Mouse (Mus musculus) MEL (cell line): Measurements from ENCODE around the gene Sc5d. TPM values are rescaled to one million over a fixed set of nuclear protein-coding genes. Genes with fewer than 3 reads are reported as not detected.

Experiments used
- DNase-seq: peaks from one replicate; pipeline ENCODE4 v3.0.0; 2011; ENCODE audit warnings: low read depth, low spot score
- H3K27ac ChIP-seq: 2 replicates; pipeline ENCODE4 v1.5.1; 2012; ENCODE audit warnings: low read depth, mild to moderate bottlenecking, control low read depth, low read length, moderate library complexity; ENCODE audit not compliant: control insufficient read depth
- H3K27me3 ChIP-seq, 2 experiments: fragments of 150-350 bp in 1 of 2; sonication (generic) in 1 of 2; 2 replicates each; pipeline ENCODE4 v1.6.1; 2012; ENCODE audit warnings: low read length in 2 of 2, mild to moderate bottlenecking in 2 of 2, improper control_type of control experiment in 1 of 2, moderate library complexity in 1 of 2; ENCODE audit not compliant: insufficient read depth in 2 of 2, control insufficient read depth in 1 of 2
- H3K36me3 ChIP-seq, 2 experiments: 2 replicates each; pipeline ENCODE4 v1.6.1; 2012 to 2014; ENCODE audit warnings: low read length in 2 of 2, improper control_type of control experiment in 1 of 2, inconsistent platforms in 1 of 2, mild to moderate bottlenecking in 1 of 2; ENCODE audit not compliant: insufficient read depth in 2 of 2, control insufficient read depth in 1 of 2
- H3K4me1 ChIP-seq, 2 experiments: fragments of 150-350 bp in 1 of 2; sonication (generic) in 1 of 2; 2 replicates each; pipeline ENCODE4 v1.6.1; 2012; ENCODE audit warnings: low read length in 2 of 2, improper control_type of control experiment in 1 of 2, mild to moderate bottlenecking in 1 of 2; ENCODE audit not compliant: insufficient read depth in 2 of 2, control insufficient read depth in 1 of 2
- H3K4me3 ChIP-seq, 2 experiments: fragments of 150-350 bp in 1 of 2; sonication (generic) in 1 of 2; 2 replicates each; pipeline ENCODE4 v1.5.1; 2012; ENCODE audit warnings: low read depth in 2 of 2, low read length in 2 of 2, mild to moderate bottlenecking in 2 of 2, moderate library complexity in 2 of 2, control low read depth in 1 of 2, improper control_type of control experiment in 1 of 2; ENCODE audit not compliant: control insufficient read depth in 1 of 2, insufficient read depth in 1 of 2
- H3K79me2 ChIP-seq: 2 replicates; pipeline ENCODE4 v1.6.1; 2012; ENCODE audit warnings: mild to moderate bottlenecking, low read length, moderate library complexity; ENCODE audit not compliant: control insufficient read depth, poor library complexity, insufficient read depth
- H3K9ac ChIP-seq: 2 replicates; pipeline ENCODE4 v1.6.1; 2012; ENCODE audit warnings: low read depth, mild to moderate bottlenecking, control low read depth, low read length, moderate library complexity; ENCODE audit not compliant: control insufficient read depth, poor library complexity, severe bottlenecking
- H3K9me3 ChIP-seq: fragments of 150-350 bp; sonication (generic); replicated peaks from 2 replicates; pipeline ENCODE4 v1.6.1; 2012; ENCODE audit warnings: mild to moderate bottlenecking, low read length, improper control_type of control experiment, moderate library complexity; ENCODE audit not compliant: insufficient read depth
- BHLHE40 ChIP-seq: IDR thresholded peaks from 2 replicates; pipeline ENCODE4 v1.6.1; 2012; ENCODE audit warnings: low read depth, mild to moderate bottlenecking, inconsistent platforms, low read length, improper control_type of control experiment, borderline replicate concordance
- CHD1 ChIP-seq: IDR thresholded peaks from 2 replicates; pipeline ENCODE4 v1.6.1; 2012; ENCODE audit warnings: low read depth, mild to moderate bottlenecking, inconsistent platforms, low read length, improper control_type of control experiment
- CHD2 ChIP-seq: IDR thresholded peaks from 2 replicates; pipeline ENCODE4 v1.6.1; 2011; ENCODE audit warnings: low read length, improper control_type of control experiment
- ELF1 ChIP-seq: IDR thresholded peaks from 2 replicates; pipeline ENCODE4 v1.6.1; 2014; ENCODE audit warnings: low read depth, mild to moderate bottlenecking, inconsistent platforms, low read length, improper control_type of control experiment, moderate library complexity
- EP300 ChIP-seq, 2 experiments: IDR thresholded peaks; 2 replicates each; pipeline ENCODE4 v1.6.1; 2011; ENCODE audit warnings: improper control_type of control experiment in 2 of 2, low read length in 2 of 2, low read depth in 1 of 2, mild to moderate bottlenecking in 1 of 2
- ETS1 ChIP-seq: IDR thresholded peaks from 2 replicates; pipeline ENCODE4 v1.6.1; 2012; ENCODE audit warnings: low read depth, mild to moderate bottlenecking, inconsistent platforms, low read length, improper control_type of control experiment, moderate library complexity
- GABPA ChIP-seq: IDR thresholded peaks from 2 replicates; pipeline ENCODE4 v1.6.1; 2012; ENCODE audit warnings: low read depth, mild to moderate bottlenecking, inconsistent platforms, low read length, improper control_type of control experiment, moderate library complexity
- GATA1 ChIP-seq: IDR thresholded peaks from 2 replicates; pipeline ENCODE4 v1.6.1; 2011; ENCODE audit warnings: low read depth, low read length, improper control_type of control experiment
- HCFC1 ChIP-seq: IDR thresholded peaks from 2 replicates; pipeline ENCODE4 v1.6.1; 2012; ENCODE audit warnings: low read depth, mild to moderate bottlenecking, inconsistent platforms, low read length, improper control_type of control experiment, moderate library complexity
- JUND ChIP-seq: IDR thresholded peaks from 2 replicates; pipeline ENCODE4 v1.6.1; 2011; ENCODE audit warnings: low read depth, mild to moderate bottlenecking, improper control_type of control experiment, low read length
- KAT2A ChIP-seq: conservative IDR thresholded peaks from 2 replicates; pipeline ENCODE4 v1.6.1; 2012; ENCODE audit warnings: low read depth, low read length, improper control_type of control experiment, inconsistent platforms
- MAFK ChIP-seq: IDR thresholded peaks from 2 replicates; pipeline ENCODE4 v1.6.1; 2011; ENCODE audit warnings: low read depth, mild to moderate bottlenecking, low read length, improper control_type of control experiment, borderline replicate concordance
- MAX ChIP-seq: IDR thresholded peaks from 2 replicates; pipeline ENCODE4 v1.6.1; 2011; ENCODE audit warnings: low read length, improper control_type of control experiment
- MAZ ChIP-seq: IDR thresholded peaks from 2 replicates; pipeline ENCODE4 v1.6.1; 2012; ENCODE audit warnings: low read depth, mild to moderate bottlenecking, inconsistent platforms, low read length, improper control_type of control experiment
- MEF2A ChIP-seq: IDR thresholded peaks from 2 replicates; pipeline ENCODE4 v1.6.1; 2014; ENCODE audit warnings: low read depth, mild to moderate bottlenecking, inconsistent platforms, low read length, improper control_type of control experiment; ENCODE audit not compliant: poor library complexity, insufficient replicate concordance, severe bottlenecking; ENCODE audit errors: extremely low read depth
- MXI1 ChIP-seq: IDR thresholded peaks from 2 replicates; pipeline ENCODE4 v1.6.1; 2011; ENCODE audit warnings: mild to moderate bottlenecking, low read depth, low read length, improper control_type of control experiment
- MYB ChIP-seq: IDR thresholded peaks from 2 replicates; pipeline ENCODE4 v1.6.1; 2011; ENCODE audit warnings: mild to moderate bottlenecking, low read depth, low read length, improper control_type of control experiment
- MYC ChIP-seq: IDR thresholded peaks from 2 replicates; pipeline ENCODE4 v1.6.1; 2011; ENCODE audit warnings: low read depth, mild to moderate bottlenecking, low read length, improper control_type of control experiment, moderate library complexity
- NELFE ChIP-seq: IDR thresholded peaks from 2 replicates; pipeline ENCODE4 v1.6.1; 2011; ENCODE audit warnings: low read depth, low read length, improper control_type of control experiment
- NRF1 ChIP-seq: IDR thresholded peaks from 2 replicates; pipeline ENCODE4 v1.6.1; 2014; ENCODE audit warnings: low read depth, mild to moderate bottlenecking, inconsistent platforms, low read length, improper control_type of control experiment, moderate library complexity; ENCODE audit not compliant: poor library complexity, insufficient read depth, severe bottlenecking
- POLR2A ChIP-seq, 2 experiments: IDR thresholded peaks; 2 replicates each; pipeline ENCODE4 v1.6.1; 2011 to 2012; ENCODE audit warnings: low read length in 2 of 2, mild to moderate bottlenecking in 2 of 2, control low read depth in 1 of 2, improper control_type of control experiment in 1 of 2, low read depth in 1 of 2, moderate library complexity in 1 of 2; ENCODE audit not compliant: control insufficient read depth in 1 of 2, insufficient read depth in 1 of 2, poor library complexity in 1 of 2
- POLR2AphosphoS2 ChIP-seq: IDR thresholded peaks from 2 replicates; pipeline ENCODE4 v1.6.1; 2011; ENCODE audit warnings: low read length, improper control_type of control experiment
- POLR2AphosphoS5 ChIP-seq: IDR thresholded peaks from 2 replicates; pipeline ENCODE4 v1.6.1; 2012; ENCODE audit warnings: low read depth, borderline replicate concordance, mild to moderate bottlenecking, inconsistent platforms, low read length, moderate library complexity, mixed read lengths
- RAD21 ChIP-seq: IDR thresholded peaks from 2 replicates; pipeline ENCODE4 v1.6.1; 2011; ENCODE audit warnings: mild to moderate bottlenecking, low read depth, low read length, improper control_type of control experiment
- RCOR1 ChIP-seq: IDR thresholded peaks from 2 replicates; pipeline ENCODE4 v1.6.1; 2012; ENCODE audit warnings: low read depth, mild to moderate bottlenecking, inconsistent platforms, low read length, improper control_type of control experiment
- SIN3A ChIP-seq: IDR thresholded peaks from 2 replicates; pipeline ENCODE4 v1.6.1; 2012; ENCODE audit warnings: low read length, improper control_type of control experiment, inconsistent platforms
- SMC3 ChIP-seq: IDR thresholded peaks from 2 replicates; pipeline ENCODE4 v1.6.1; 2011; ENCODE audit warnings: low read depth, low read length, improper control_type of control experiment
- TAL1 ChIP-seq: IDR thresholded peaks from 2 replicates; pipeline ENCODE4 v1.6.1; 2012; ENCODE audit warnings: mild to moderate bottlenecking, inconsistent platforms, low read length, moderate library complexity, mixed read lengths
- TBP ChIP-seq: IDR thresholded peaks from 2 replicates; pipeline ENCODE4 v1.8.0; 2011; ENCODE audit warnings: low read depth, low read length, improper control_type of control experiment
- TCF12 ChIP-seq: IDR thresholded peaks from 2 replicates; pipeline ENCODE4 v1.6.1; 2014; ENCODE audit warnings: low read depth, mild to moderate bottlenecking, inconsistent platforms, low read length, improper control_type of control experiment, moderate library complexity
- UBTF ChIP-seq: IDR thresholded peaks from 2 replicates; pipeline ENCODE4 v1.6.1; 2012; ENCODE audit warnings: low read depth, mild to moderate bottlenecking, inconsistent platforms, low read length, improper control_type of control experiment, moderate library complexity, borderline replicate concordance; ENCODE audit not compliant: insufficient read depth
- USF1 ChIP-seq: IDR thresholded peaks from 2 replicates; pipeline ENCODE4 v1.6.1; 2014; ENCODE audit warnings: low read depth, mild to moderate bottlenecking, inconsistent platforms, low read length, improper control_type of control experiment, moderate library complexity
- USF2 ChIP-seq, 2 experiments: IDR thresholded peaks; 2 replicates each; pipeline ENCODE4 v1.6.1; 2011 to 2012; ENCODE audit warnings: improper control_type of control experiment in 2 of 2, low read length in 2 of 2, borderline replicate concordance in 1 of 2, inconsistent platforms in 1 of 2, low read depth in 1 of 2, mild to moderate bottlenecking in 1 of 2; ENCODE audit not compliant: insufficient read depth in 1 of 2
- ZC3H11A ChIP-seq: IDR thresholded peaks from 2 replicates; pipeline ENCODE4 v1.6.1; 2012; ENCODE audit warnings: low read depth, mild to moderate bottlenecking, inconsistent platforms, low read length, improper control_type of control experiment
- ZKSCAN1 ChIP-seq: IDR thresholded peaks from 2 replicates; pipeline ENCODE4 v1.6.1; 2012; ENCODE audit warnings: low read depth, mild to moderate bottlenecking, inconsistent platforms, low read length, improper control_type of control experiment, moderate library complexity
- ZMIZ1 ChIP-seq: IDR thresholded peaks from 2 replicates; pipeline ENCODE4 v1.6.1; 2012; ENCODE audit warnings: low read depth, mild to moderate bottlenecking, inconsistent platforms, low read length, improper control_type of control experiment, moderate library complexity
- ZNF384 ChIP-seq: IDR thresholded peaks from 2 replicates; pipeline ENCODE4 v1.6.1; 2012; ENCODE audit warnings: low read depth, mild to moderate bottlenecking, inconsistent platforms, low read length, improper control_type of control experiment
- polyA plus RNA-seq, 2 experiments: library from polyadenylated mRNA; stranded (reverse) in 1 of 2; unstranded in 1 of 2; fragments of >175 nt in 1 of 2; fragments of >200 nt in 1 of 2; gene quantifications; 2 replicates each; pipeline versions ENCODE4 v1.2.1 to v1.2.4; 2012; ENCODE audit warnings: low replicate concordance in 2 of 2, low read depth in 1 of 2; ENCODE audit not compliant: insufficient read length in 2 of 2, insufficient read depth in 1 of 2, missing spikeins in 1 of 2
- total RNA-seq: library from RNA; depleted of rRNA; stranded (reverse); fragments of 300-350 nt; gene quantifications from 2 replicates; pipeline ENCODE4 v1.2.3, GENCODE M21; 2012; rRNA removed

The Sc5d gene
- 17.9 and 19.9 TPM in 2 replicates for total RNA-seq
- polyA plus RNA-seq = 10 to 100 TPM in 1 of 2 experiments, not detected in 1; 24.2 TPM

- peak within 1 kb of the TSS; percentile 55 for H3K27ac ChIP-seq
- DNase-seq = peak; percentile 95
- TF ChIP-seq TBP (no peak), POLR2AphosphoS2 (peak; percentile 56; the same call in 1 of the 2 replicates), ZKSCAN1 (no peak), UBTF (no peak), SIN3A (no peak; the same call in 1 of the 2 replicates), CHD1 (no peak), MYC (peak; percentile 58; the same call in 1 of the 2 replicates), GATA1 (no peak), POLR2AphosphoS5 (no peak), POLR2A (IDR thresholded peaks at IDR 0.05; ENCODE audit: control insufficient read depth in 1 of 2, insufficient read depth in 1 of 2, low read depth in 1 of 2, low read length in 2 of 2, poor library complexity in 1 of 2) (peak; percentile 75 to 78), MYB (no peak), RAD21 (no peak), MEF2A (no peak), USF1 (peak; percentile 96), ZNF384 (no peak), HCFC1 (peak; percentile 68), MXI1 (peak; percentile 87), MAZ (0 out of 2 replicates have a peak, but pooled peaks have one; percentile 11), BHLHE40 (no peak), USF2 (IDR thresholded peaks at IDR 0.05; ENCODE audit: borderline replicate concordance in 1 of 2, insufficient read depth in 1 of 2, low read depth in 1 of 2, low read length in 2 of 2) (peak; percentile 40 to 83; a peak in 3 of 4 replicates), TCF12 (peak; percentile 57), TAL1 (no peak), MAX (peak; percentile 92), EP300 (IDR thresholded peaks at IDR 0.05; ENCODE audit: low read depth in 1 of 2, low read length in 2 of 2) (no peak), NELFE (peak; percentile 71), ELF1 (no peak), CHD2 (no peak), NRF1 (peak; percentile 59), SMC3 (no peak), ZMIZ1 (peak; percentile 65; the same call in 1 of the 2 replicates), MAFK (no peak), RCOR1 (no peak), KAT2A (no peak; the same call in 1 of the 2 replicates), GABPA (no peak), ETS1 (no peak), ZC3H11A (no peak), JUND (no peak)
Measured at GRCm38 (mm10) chr9:42264145-42264544, at the start of gene Sc5d. TSS of gene Sc5d (minus strand) at chr9:42264256.

More at GRCm38 (mm10) chr9:42264145-42264544, at the start of gene Sc5d:
- Histone ChIP-seq H3K79me2 (peaks cover 6% of the 10 kb centered on the region), H3K36me3 (peaks cover 0 to 9% of the 10 kb centered on the region in 2 experiments; a peak in 2 of 4 replicates), H3K4me3 (peak within 1 kb of the TSS; percentile 61 to 96), H3K9ac (peak within 1 kb of the TSS; percentile 86), H3K9me3 (no peaks in the 10 kb centered on the region), H3K4me1 (peaks cover 0 to 9% of the 10 kb centered on the region in 2 experiments; a peak in 2 of 4 replicates), H3K27me3 (no peaks in the 10 kb centered on the region)
